Mouse (Mus musculus): Measurements from ENCODE around the gene Plcxd1.

DNA sequence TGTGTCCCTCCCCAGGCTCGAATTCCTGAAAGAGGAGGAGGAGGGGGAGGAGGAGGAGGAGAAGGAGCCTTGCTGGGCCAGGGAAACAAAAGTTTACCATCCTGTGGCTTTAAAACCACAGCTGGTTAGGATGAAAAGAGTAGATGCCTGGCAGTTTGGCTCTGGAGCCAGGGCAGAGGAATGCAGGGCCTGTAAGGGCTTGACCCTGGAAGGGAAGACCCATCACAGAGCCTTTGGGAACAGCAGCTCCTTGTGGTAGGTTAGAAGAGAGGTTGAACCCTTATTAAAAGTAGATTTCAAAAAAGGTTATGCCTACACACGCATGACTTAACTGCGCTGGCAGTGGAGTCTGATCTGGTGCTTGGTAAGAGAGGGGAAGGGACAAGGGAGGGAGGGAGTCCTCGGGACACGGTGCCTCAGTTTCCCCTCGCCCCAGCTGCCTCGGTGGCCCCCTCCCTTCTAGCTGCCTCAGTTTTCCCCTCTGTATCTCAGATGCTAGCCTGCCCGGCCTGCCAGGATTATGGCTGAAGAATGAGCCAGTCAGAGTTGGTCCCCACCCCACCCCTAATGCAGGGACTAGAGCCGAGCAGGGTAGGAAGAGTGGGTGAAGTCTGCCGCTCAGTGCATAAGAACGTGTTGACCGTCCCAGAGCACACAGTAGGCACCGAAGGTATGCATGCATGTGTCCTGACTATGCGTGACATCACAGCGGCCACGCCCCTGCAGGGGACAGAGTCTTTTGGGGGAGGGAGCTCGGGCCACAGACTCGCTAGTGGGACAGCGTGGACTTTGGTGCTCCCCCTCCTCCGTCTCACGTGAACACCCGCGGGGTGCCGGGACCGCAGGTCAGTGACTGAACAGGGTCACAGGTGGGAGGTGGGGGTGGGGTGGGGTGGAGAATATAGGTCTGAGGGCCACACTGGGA is at the start of gene Plcxd1:
- TF ChIP-seq CTCF (IDR thresholded peaks at IDR 0.05; ENCODE audit: borderline replicate concordance, extremely low read depth, insufficient read depth, insufficient read length) (no peak), POLR2A (IDR thresholded peaks at IDR 0.05; ENCODE audit: borderline replicate concordance, extremely low read depth, insufficient read depth, insufficient read length, poor library complexity, severe bottlenecking) (no peak)

Measured in brain, embryonic 14.5 days (tissue).